Mouse (Mus musculus): ENCODE results near the gene Ghrh.

DNA sequence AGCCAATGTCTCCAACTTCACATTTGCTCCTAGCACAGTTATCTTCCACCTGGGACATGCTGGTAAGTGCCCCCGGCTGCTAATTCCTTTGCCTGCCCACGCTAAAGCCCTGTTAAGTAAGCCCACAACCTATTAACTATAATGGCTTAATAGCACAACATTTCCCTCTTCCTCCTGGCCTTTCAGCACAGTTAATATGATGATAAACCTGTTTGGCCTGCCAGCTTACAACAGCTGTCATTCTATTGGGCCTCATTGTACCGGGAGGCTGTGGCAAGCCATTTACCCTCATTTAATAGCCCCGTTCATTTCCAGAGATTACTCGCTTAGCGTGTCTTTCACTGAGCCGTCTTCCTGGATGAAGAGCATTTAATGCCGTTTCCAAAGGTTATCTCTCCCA lies 27.2 kb downstream of the Ghrh start:
- TF ChIP-seq CTCF (IDR thresholded peaks at IDR 0.05; ENCODE audit: low read depth), result no peak
- no peak for TF ChIP-seq EP300 (IDR thresholded peaks at IDR 0.05; ENCODE audit: low read depth)

All from heart, postnatal 0 days (tissue).